In the genomic region with DNA sequence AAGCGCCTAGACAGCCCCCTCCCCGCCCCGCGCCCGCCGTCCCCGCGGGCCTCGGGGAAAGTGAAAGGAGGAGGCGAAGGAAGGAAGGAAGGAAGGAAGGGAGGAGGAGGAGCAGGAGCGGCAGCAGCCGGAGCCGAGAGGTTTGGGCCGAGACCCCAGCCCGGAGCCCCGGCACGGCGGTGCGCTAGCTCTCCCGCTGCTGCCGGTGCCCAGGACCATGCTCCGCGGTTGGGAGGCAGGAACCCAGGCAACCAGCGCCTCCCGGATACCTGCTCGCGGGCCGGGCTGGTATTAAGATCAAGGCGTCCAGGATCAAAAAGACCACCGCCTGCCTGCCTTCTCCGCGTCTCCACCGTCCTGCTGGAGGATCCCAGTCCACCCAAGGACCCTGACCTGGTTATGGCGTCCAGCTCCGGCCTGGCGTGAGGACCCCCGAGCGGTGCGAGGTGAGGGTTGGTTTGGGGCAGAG, we compare ENCODE assay signal across 8 mouse cellular contexts. TPM values are rescaled to one million over a fixed set of nuclear protein-coding genes. Genes with fewer than 3 reads are reported as not detected.
DNase-seq lines count a peak whose midpoint lies in the region; ATAC-seq and TF ChIP-seq lines count a peak whose summit lies in the region.

No protein-coding gene starts in this region.

- no peak for TF ChIP-seq EP300 in MEL (IDR thresholded peaks at IDR 0.05; ENCODE audit: low read depth in 1 of 2, low read length in 2 of 2)

- no peak for TF ChIP-seq RAD21 in MEL (IDR thresholded peaks at IDR 0.05; ENCODE audit: low read depth, low read length)

- H3K4me1 ChIP-seq in heart, embryonic 12.5 days (replicated peaks), result peaks cover 49% of the 10 kb centered on the region
- H3K4me1 ChIP-seq in MEL (ENCODE audit: control insufficient read depth in 1 of 2, insufficient read depth in 2 of 2, low read length in 2 of 2), result peaks cover 0 to under 1% of the 10 kb centered on the region in 2 experiments; a peak in 1 of 4 replicates
- peaks cover 64% of the 10 kb centered on the region for H3K4me1 ChIP-seq in neural tube, embryonic 13.5 days (replicated peaks)

- H3K4me2 ChIP-seq in heart, embryonic 12.5 days, result peak overlapping the region; percentile 94
- peak overlapping the region; percentile 98 for H3K4me2 ChIP-seq in neural tube, embryonic 13.5 days

- DNase-seq in heart, adult 11 months, result no peak
- DNase-seq in MEL (ENCODE audit: low read depth, low spot score), result peak; percentile 35
- DNase-seq in gastrocnemius, postnatal 10 days, result peak; percentile 49
- DNase-seq in liver, result peak; percentile 6
- no peak for DNase-seq in left cerebral cortex, adult 9 months (ENCODE audit: low spot score in 2 of 2)

- H3K9me3 ChIP-seq in heart, embryonic 12.5 days (replicated peaks), result no peaks in the 10 kb centered on the region
- no peaks in the 10 kb centered on the region for H3K9me3 ChIP-seq in MEL (replicated peaks; ENCODE audit: insufficient read depth, low read length)
- no peaks in the 10 kb centered on the region for H3K9me3 ChIP-seq in neural tube, embryonic 13.5 days

- no peaks in the 10 kb centered on the region for H3K36me3 ChIP-seq in heart, embryonic 12.5 days
- H3K36me3 ChIP-seq in MEL (ENCODE audit: control insufficient read depth in 1 of 2, insufficient read depth in 2 of 2, low read length in 2 of 2), result no peaks in the 10 kb centered on the region
- H3K36me3 ChIP-seq in neural tube, embryonic 13.5 days, result no peaks in the 10 kb centered on the region

- H3K9ac ChIP-seq in heart, embryonic 12.5 days, result peak overlapping the region; percentile 98
- peak overlapping the region; percentile 74 for H3K9ac ChIP-seq in MEL (ENCODE audit: control insufficient read depth, low read depth, low read length, poor library complexity, severe bottlenecking)
- peak overlapping the region; percentile 99 for H3K9ac ChIP-seq in neural tube, embryonic 13.5 days

- H3K79me2 ChIP-seq in MEL (ENCODE audit: control insufficient read depth, insufficient read depth, low read length, poor library complexity), result peaks cover 4% of the 10 kb centered on the region; the same call in 1 of the 2 replicates

- WGBS in heart, embryonic 12.5 days, result under 1% methylated on average over 38 of the region's 39 CpGs
- under 1% methylated on average over 39 of the region's 39 CpGs for WGBS in neural tube, embryonic 13.5 days

- TF ChIP-seq POLR2A in MEL (IDR thresholded peaks at IDR 0.05; ENCODE audit: control insufficient read depth in 1 of 2, insufficient read depth in 1 of 2, low read depth in 1 of 2, low read length in 2 of 2, poor library complexity in 1 of 2), result no peak

- ATAC-seq in heart, embryonic 12.5 days (ENCODE audit: insufficient number of reproducible peaks, low FRiP score), result no peak
- no peak for ATAC-seq in neural tube, embryonic 13.5 days (ENCODE audit: low read depth)
- no peak for ATAC-seq in inflammation-experienced regulatory T-cells, adult 6 months

- peak overlapping the region; percentile 97 for H3K4me3 ChIP-seq in heart, embryonic 12.5 days
- H3K4me3 ChIP-seq in MEL (ENCODE audit: control insufficient read depth in 1 of 2, insufficient read depth in 1 of 2, low read depth in 2 of 2, low read length in 2 of 2), result peak overlapping the region; percentile 85 to 90
- peak overlapping the region; percentile 96 for H3K4me3 ChIP-seq in neural tube, embryonic 13.5 days

- no peak for TF ChIP-seq CTCF in MEL (IDR thresholded peaks at IDR 0.05 in 2 of 3, conservative IDR thresholded peaks at IDR 0.05 in 1 of 3; ENCODE audit: control insufficient read depth in 1 of 3, insufficient read depth in 1 of 3, low read depth in 2 of 3, low read length in 3 of 3, poor library complexity in 1 of 3, severe bottlenecking in 1 of 3)

- peak overlapping the region; percentile 95 for H3K27ac ChIP-seq in heart, embryonic 12.5 days (ENCODE audit: poor library complexity, severe bottlenecking)
- no peak overlapping the region for H3K27ac ChIP-seq in MEL (ENCODE audit: control insufficient read depth, low read depth, low read length)
- H3K27ac ChIP-seq in neural tube, embryonic 13.5 days (replicated peaks), result peak overlapping the region; percentile 98

- no peaks in the 10 kb centered on the region for H3K27me3 ChIP-seq in heart, embryonic 12.5 days (replicated peaks)
- H3K27me3 ChIP-seq in MEL (ENCODE audit: control insufficient read depth in 1 of 2, insufficient read depth in 2 of 2, low read length in 2 of 2), result no peaks in the 10 kb centered on the region
- H3K27me3 ChIP-seq in neural tube, embryonic 13.5 days, result no peaks in the 10 kb centered on the region

TF ChIP-seq in MEL, 35 proteins besides CTCF, POLR2A, EP300 and RAD21:
- TF ChIP-seq KAT2A (conservative IDR thresholded peaks at IDR 0.05; ENCODE audit: low read depth, low read length) (no peak), HCFC1 (IDR thresholded peaks at IDR 0.05; ENCODE audit: low read depth, low read length) (no peak)

RNA-seq across cellular contexts. Expression of gene Bcl9l, which starts 0.5 kb away (rescaled TPM):
- polyA plus RNA-seq in heart, embryonic 12.5 days (2016; fragmentation: Nextera tagmentation; extraction: Ambion mirVana), result 11.3 and 12.3 TPM in 2 replicates
- total RNA-seq in MEL (2012; rRNA removed), result 0.58 and 0.78 TPM in 2 replicates
- polyA plus RNA-seq in MEL (2012; ENCODE audit: insufficient read depth in 1 of 2, insufficient read length in 2 of 2, low read depth in 1 of 2, low replicate concordance in 2 of 2, missing spikeins in 1 of 2), result 1 to 10 TPM in 1 of 2 experiments, not detected in 1; 5.1 TPM
- 10 to 100 TPM; 65.4 to 77.6 TPM for total RNA-seq in gastrocnemius, postnatal 10 days (2021)
- polyA plus RNA-seq in neural tube, embryonic 13.5 days (2015; fragmentation: Nextera tagmentation; extraction: Ambion mirVana), result 9.4 and 9.6 TPM in 2 replicates
- 10 to 100 TPM; 11.1 to 12.4 (median 12.2) TPM for polyA plus RNA-seq in inflammation-experienced regulatory T-cells, adult 6 months (2017; shearing (Covaris generic))

RNA-seq across cellular contexts. Expression of gene Upk2, which starts 28.3 kb away (rescaled TPM):
- 0.42 TPM in 1 of 2 replicates, not detected in the other for polyA plus RNA-seq in heart, embryonic 12.5 days (2016; fragmentation: Nextera tagmentation; extraction: Ambion mirVana)
- not detected in 2 replicates for total RNA-seq in MEL (2012; rRNA removed)
- not detected for polyA plus RNA-seq in MEL (2012; ENCODE audit: insufficient read depth in 1 of 2, insufficient read length in 2 of 2, low read depth in 1 of 2, low replicate concordance in 2 of 2, missing spikeins in 1 of 2)
- under 1 TPM; 0.38 to 0.65 TPM for total RNA-seq in gastrocnemius, postnatal 10 days (2021)
- not detected in 2 replicates for polyA plus RNA-seq in neural tube, embryonic 13.5 days (2015; fragmentation: Nextera tagmentation; extraction: Ambion mirVana)
- not detected for polyA plus RNA-seq in inflammation-experienced regulatory T-cells, adult 6 months (2017; shearing (Covaris generic))

RNA-seq across cellular contexts. Expression of gene Foxr1, which starts 42.1 kb away (rescaled TPM):
- polyA plus RNA-seq in heart, embryonic 12.5 days (2016; fragmentation: Nextera tagmentation; extraction: Ambion mirVana), result not detected in 2 replicates
- total RNA-seq in MEL (2012; rRNA removed), result 0.08 TPM in 1 of 2 replicates, not detected in the other
- under 1 TPM in 1 of 2 experiments, not detected in 1; 0.07 TPM for polyA plus RNA-seq in MEL (2012; ENCODE audit: insufficient read depth in 1 of 2, insufficient read length in 2 of 2, low read depth in 1 of 2, low replicate concordance in 2 of 2, missing spikeins in 1 of 2)
- not detected for total RNA-seq in gastrocnemius, postnatal 10 days (2021)
- polyA plus RNA-seq in neural tube, embryonic 13.5 days (2015; fragmentation: Nextera tagmentation; extraction: Ambion mirVana), result not detected in 2 replicates
- under 1 TPM in 2 of 3 experiments, not detected in 1; 0.17 to 0.72 TPM for polyA plus RNA-seq in inflammation-experienced regulatory T-cells, adult 6 months (2017; shearing (Covaris generic))

Comparison
In these comparisons a context has a peak if more than half of its experiments do, and no peak if none do; other contexts are left out.
1. DNase-seq: peak in MEL (single experiment), gastrocnemius, postnatal 10 days (single experiment) and liver (single experiment); none in heart, adult 11 months (single experiment) and left cerebral cortex, adult 9 months (0 of 2).
2. Peak in every context shown above with its lines, with median percentiles within 50 percentile points of each other: H3K4me3 ChIP-seq and H3K9ac ChIP-seq.